Mouse (Mus musculus) embryonic facial prominence, embryonic 12.5 days (tissue): ENCODE measurements around the gene Mkln1. TPM values are rescaled to one million over a fixed set of nuclear protein-coding genes. Genes with fewer than 3 reads are reported as not detected.

Source experiments
- ATAC-seq: fragments of 200-750 bp; cut with Nextera tagmentation; 2 replicates; pipeline ENCODE4 v1.8.0; 2017; ENCODE audit not compliant: insufficient number of reproducible peaks, insufficient read depth, low FRiP score, low TSS enrichment
- H3K27ac ChIP-seq: fragments of 300-500 bp; sonication (generic); 2 replicates; pipeline ENCODE4 v1.5.1; 2016; ENCODE audit warnings: mild to moderate bottlenecking
- H3K27me3 ChIP-seq: fragments of 300-500 bp; sonication (generic); 2 replicates; pipeline ENCODE4 v1.6.1; 2016; ENCODE audit warnings: mild to moderate bottlenecking, moderate library complexity
- H3K36me3 ChIP-seq: fragments of 300-500 bp; sonication (generic); 2 replicates; pipeline ENCODE4 v1.6.1; 2016; ENCODE audit warnings: mild to moderate bottlenecking
- H3K4me1 ChIP-seq: fragments of 300-500 bp; sonication (generic); 2 replicates; pipeline ENCODE4 v1.6.1; 2016
- H3K4me2 ChIP-seq: fragments of 300-500 bp; sonication (generic); replicated peaks from 2 replicates; pipeline ENCODE4 v1.6.1; 2016; ENCODE audit warnings: mild to moderate bottlenecking, moderate library complexity
- H3K4me3 ChIP-seq: fragments of 300-500 bp; sonication (generic); 2 replicates; pipeline ENCODE4 v1.5.1; 2016; ENCODE audit warnings: mild to moderate bottlenecking
- H3K9ac ChIP-seq: fragments of 300-500 bp; sonication (generic); 2 replicates; pipeline ENCODE4 v1.6.1; 2016; ENCODE audit warnings: mild to moderate bottlenecking, moderate library complexity
- H3K9me3 ChIP-seq: fragments of 300-500 bp; sonication (generic); 2 replicates; pipeline ENCODE4 v1.6.1; 2016; ENCODE audit warnings: mild to moderate bottlenecking, moderate library complexity
- WGBS: fragments of 180-500 bp; shearing (Covaris S2); methylation state at CpG from one replicate; pipeline ENCODE4 v1.1.7; 2016; 5-methylcytosine and 5-hydroxymethylcytosine counted together
- polyA plus RNA-seq: library from polyadenylated mRNA; unstranded; fragments of >200 nt; fragmentation: Nextera tagmentation; extraction: Ambion mirVana; gene quantifications from 2 replicates; pipeline ENCODE4 v1.2.1, GENCODE M21; 2016

Gene Mkln1
- polyA plus RNA-seq, 1 experiment from 2014 or later, result 199 TPM

- no peak overlapping the region for H3K4me2 ChIP-seq
- 91% methylated on average over 5 of the region's 5 CpGs for WGBS
- H3K9ac ChIP-seq, result no peak overlapping the region
- no peak overlapping the region for H3K4me3 ChIP-seq
- no peak overlapping the region for H3K27ac ChIP-seq
- ATAC-seq, result no peak
- H3K4me1 ChIP-seq, result no peaks in the 10 kb centered on the region
- no peaks in the 10 kb centered on the region for H3K36me3 ChIP-seq
- H3K9me3 ChIP-seq, result no peaks in the 10 kb centered on the region
- no peaks in the 10 kb centered on the region for H3K27me3 ChIP-seq
Observed at GRCm38 (mm10) chr6:31528339-31528738, 129.8 kb downstream of the Mkln1 start.

GRCm38 (mm10) chr6:31531880-31532279 is 133.3 kb downstream of the Mkln1 start:
- 87% methylated on average over 3 of the region's 3 CpGs for WGBS
- no peaks in the 10 kb centered on the region for H3K27me3 ChIP-seq
- H3K4me2 ChIP-seq, result no peak overlapping the region
- no peak overlapping the region for H3K27ac ChIP-seq
- no peak overlapping the region for H3K9ac ChIP-seq
- H3K9me3 ChIP-seq, result no peaks in the 10 kb centered on the region
- no peak for ATAC-seq
- no peaks in the 10 kb centered on the region for H3K4me1 ChIP-seq
- H3K36me3 ChIP-seq, result no peaks in the 10 kb centered on the region
- H3K4me3 ChIP-seq, result no peak overlapping the region

GRCm38 (mm10) chr6:31534705-31535104 is 136.2 kb downstream of the Mkln1 start:
- ATAC-seq, result no peak
- Histone ChIP-seq H3K27ac (no peak overlapping the region), H3K27me3 (no peaks in the 10 kb centered on the region), H3K4me2 (no peak overlapping the region), H3K9ac (no peak overlapping the region), H3K36me3 (no peaks in the 10 kb centered on the region), H3K4me3 (no peak overlapping the region), H3K9me3 (no peaks in the 10 kb centered on the region), H3K4me1 (no peaks in the 10 kb centered on the region)
- WGBS, result 92% methylated on average over 5 of the region's 5 CpGs

GRCm38 (mm10) chr6:31537193-31537592 is 138.7 kb downstream of the Mkln1 start:
- no peak overlapping the region for H3K4me2 ChIP-seq
- ATAC-seq, result no peak
- 85% methylated on average over 4 of the region's 4 CpGs for WGBS
- H3K4me1 ChIP-seq, result no peaks in the 10 kb centered on the region
- H3K27ac ChIP-seq, result no peak overlapping the region
- H3K9ac ChIP-seq, result no peak overlapping the region
- no peak overlapping the region for H3K4me3 ChIP-seq
- H3K36me3 ChIP-seq, result no peaks in the 10 kb centered on the region
- H3K9me3 ChIP-seq, result no peaks in the 10 kb centered on the region
- H3K27me3 ChIP-seq, result no peaks in the 10 kb centered on the region

GRCm38 (mm10) chr6:31538112-31538511 is 139.6 kb downstream of the Mkln1 start:
- H3K9me3 ChIP-seq, result no peaks in the 10 kb centered on the region
- H3K36me3 ChIP-seq, result no peaks in the 10 kb centered on the region
- no peaks in the 10 kb centered on the region for H3K4me1 ChIP-seq
- ATAC-seq, result no peak
- H3K27ac ChIP-seq, result no peak overlapping the region
- H3K27me3 ChIP-seq, result no peaks in the 10 kb centered on the region
- no peak overlapping the region for H3K9ac ChIP-seq
- H3K4me3 ChIP-seq, result no peak overlapping the region
- H3K4me2 ChIP-seq, result no peak overlapping the region
- 90% methylated on average over 1 of the region's 1 CpGs for WGBS

GRCm38 (mm10) chr6:31540018-31540417 is 141.5 kb downstream of the Mkln1 start:
- H3K9me3 ChIP-seq, result no peaks in the 10 kb centered on the region
- H3K36me3 ChIP-seq, result no peaks in the 10 kb centered on the region
- no peak for ATAC-seq
- WGBS, result 88% methylated on average over 6 of the region's 6 CpGs
- H3K4me3 ChIP-seq, result no peak overlapping the region
- H3K4me2 ChIP-seq, result no peak overlapping the region
- no peak overlapping the region for H3K9ac ChIP-seq
- no peak overlapping the region for H3K27ac ChIP-seq
- H3K4me1 ChIP-seq, result no peaks in the 10 kb centered on the region
- no peaks in the 10 kb centered on the region for H3K27me3 ChIP-seq

GRCm38 (mm10) chr6:31544318-31544717 is 145.8 kb downstream of the Mkln1 start:
- 62% methylated on average over 4 of the region's 4 CpGs for WGBS
- H3K27ac ChIP-seq, result no peak overlapping the region
- no peak overlapping the region for H3K4me2 ChIP-seq
- H3K4me1 ChIP-seq, result no peaks in the 10 kb centered on the region
- no peak overlapping the region for H3K9ac ChIP-seq
- no peak overlapping the region for H3K4me3 ChIP-seq
- H3K36me3 ChIP-seq, result no peaks in the 10 kb centered on the region
- ATAC-seq, result no peak
- H3K9me3 ChIP-seq, result no peaks in the 10 kb centered on the region
- H3K27me3 ChIP-seq, result no peaks in the 10 kb centered on the region

GRCm38 (mm10) chr6:31549361-31550051 is 151.0 kb downstream of the Mkln1 start:
- H3K9ac ChIP-seq, result no peak overlapping the region
- 65% methylated on average over 5 of the region's 5 CpGs for WGBS
- H3K4me1 ChIP-seq, result peaks cover 6% of the 10 kb centered on the region; the same call in 1 of the 2 replicates
- no peak for ATAC-seq
- no peak overlapping the region for H3K4me2 ChIP-seq
- H3K9me3 ChIP-seq, result no peaks in the 10 kb centered on the region
- H3K4me3 ChIP-seq, result no peak overlapping the region
- no peak overlapping the region for H3K27ac ChIP-seq
- no peaks in the 10 kb centered on the region for H3K36me3 ChIP-seq
- no peaks in the 10 kb centered on the region for H3K27me3 ChIP-seq

- no peak for ATAC-seq
- Histone ChIP-seq H3K36me3 (no peaks in the 10 kb centered on the region), H3K9ac (no peak overlapping the region), H3K27ac (no peak overlapping the region), H3K9me3 (no peaks in the 10 kb centered on the region), H3K27me3 (no peaks in the 10 kb centered on the region; the same call in 1 of the 2 replicates), H3K4me2 (no peak overlapping the region), H3K4me3 (no peak overlapping the region), H3K4me1 (peaks cover 6% of the 10 kb centered on the region; the same call in 1 of the 2 replicates)
- 60% methylated on average over 22 of the region's 22 CpGs for WGBS
Observed at GRCm38 (mm10) chr6:31550876-31551532, 152.5 kb downstream of the Mkln1 start.

GRCm38 (mm10) chr6:31556460-31557100 is 158.0 kb downstream of the Mkln1 start:
- no peak for ATAC-seq
- no peaks in the 10 kb centered on the region for H3K9me3 ChIP-seq
- 0 out of 2 replicates have a peak, but pooled peaks cover 6% of the 10 kb centered on the region for H3K4me1 ChIP-seq
- peaks cover 26% of the 10 kb centered on the region for H3K27me3 ChIP-seq
- no peak overlapping the region for H3K27ac ChIP-seq
- no peak overlapping the region for H3K9ac ChIP-seq
- H3K4me3 ChIP-seq, result no peak overlapping the region
- WGBS, result 78% methylated on average over 7 of the region's 7 CpGs
- no peaks in the 10 kb centered on the region for H3K36me3 ChIP-seq
- no peak overlapping the region for H3K4me2 ChIP-seq

- H3K4me1 ChIP-seq, result peaks cover 22% of the 10 kb centered on the region; the same call in 1 of the 2 replicates
- no peak overlapping the region for H3K27ac ChIP-seq
- H3K9me3 ChIP-seq, result no peaks in the 10 kb centered on the region
- no peak overlapping the region for H3K4me3 ChIP-seq
- no peak overlapping the region for H3K9ac ChIP-seq
- WGBS, result 9% methylated on average over 13 of the region's 13 CpGs
- H3K4me2 ChIP-seq, result no peak overlapping the region; the same call in 1 of the 2 replicates
- H3K36me3 ChIP-seq, result no peaks in the 10 kb centered on the region
- ATAC-seq, result no peak
- peaks cover 55% of the 10 kb centered on the region for H3K27me3 ChIP-seq
Observed at GRCm38 (mm10) chr6:31560138-31560959, 161.8 kb downstream of the Mkln1 start.
